Mouse (Mus musculus) embryo, embryonic 11 days (tissue): ENCODE measurements around the gene Phlpp1.

Experiments
- DNase-seq: peaks from one replicate; pipeline ENCODE4 v3.0.0-alpha.2; 2015

Phlpp1 gene

DNA sequence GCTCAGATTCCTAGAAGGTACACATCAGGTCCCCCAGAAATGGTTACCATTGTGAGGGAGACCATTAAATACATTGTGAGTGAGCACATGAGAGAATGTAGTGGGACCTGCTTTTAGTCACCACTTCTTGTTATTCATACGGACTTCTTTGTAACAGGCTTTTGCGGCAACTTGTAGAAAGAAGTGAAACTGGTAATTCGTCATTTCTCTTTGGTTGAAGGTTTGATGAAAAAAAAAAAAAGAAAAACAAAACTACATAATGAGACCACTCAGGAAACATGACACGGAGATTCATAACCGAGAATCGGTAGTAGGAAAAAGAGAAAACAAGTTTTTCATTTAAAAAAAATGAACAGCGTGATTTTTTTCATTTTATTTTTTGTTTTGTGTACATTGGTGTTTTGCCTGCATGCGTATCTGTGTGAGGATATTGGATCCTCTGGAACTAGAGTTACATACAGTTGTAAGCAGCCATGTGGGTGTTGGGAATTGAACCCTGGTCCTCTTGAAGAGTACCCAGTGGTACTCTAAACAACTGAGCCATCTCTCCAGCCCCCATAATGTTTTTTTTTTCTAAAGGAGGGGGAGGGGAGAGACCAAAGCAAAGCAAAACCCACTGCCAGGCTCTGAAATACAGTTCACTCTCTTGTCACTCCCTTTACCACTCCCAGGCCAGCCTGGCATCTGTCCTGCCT lies 150.0 kb downstream of the Phlpp1 start:
- DNase-seq, result no peak

- no peak for DNase-seq
Measured at GRCm38 (mm10) chr1:106326691-106327090, 155.1 kb downstream of the Phlpp1 start.

- no peak for DNase-seq
Measured at GRCm38 (mm10) chr1:106342100-106342499, 170.5 kb downstream of the Phlpp1 start.

DNA sequence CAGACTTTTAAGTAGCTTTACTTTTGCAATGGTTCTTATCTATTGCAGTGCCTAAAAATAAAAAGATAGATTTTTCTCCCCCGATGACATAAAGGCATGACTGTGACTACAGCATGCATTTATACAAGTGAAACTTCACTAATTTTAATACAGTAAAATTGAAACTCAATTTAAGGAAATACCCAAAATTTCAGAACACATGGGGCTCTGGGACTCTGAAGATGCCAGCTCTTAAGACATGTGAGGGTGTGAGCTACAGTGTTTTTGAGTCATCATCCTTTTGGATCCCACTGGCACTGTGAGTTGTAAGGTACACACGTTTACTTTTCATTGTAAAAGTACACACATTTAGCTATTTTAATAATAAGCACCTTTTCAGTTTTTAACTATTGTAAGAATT lies 173.7 kb downstream of the Phlpp1 start:
- no peak for DNase-seq

- DNase-seq, result peak; percentile 7
Measured at GRCm38 (mm10) chr1:106346776-106347175, 175.2 kb downstream of the Phlpp1 start.

DNA sequence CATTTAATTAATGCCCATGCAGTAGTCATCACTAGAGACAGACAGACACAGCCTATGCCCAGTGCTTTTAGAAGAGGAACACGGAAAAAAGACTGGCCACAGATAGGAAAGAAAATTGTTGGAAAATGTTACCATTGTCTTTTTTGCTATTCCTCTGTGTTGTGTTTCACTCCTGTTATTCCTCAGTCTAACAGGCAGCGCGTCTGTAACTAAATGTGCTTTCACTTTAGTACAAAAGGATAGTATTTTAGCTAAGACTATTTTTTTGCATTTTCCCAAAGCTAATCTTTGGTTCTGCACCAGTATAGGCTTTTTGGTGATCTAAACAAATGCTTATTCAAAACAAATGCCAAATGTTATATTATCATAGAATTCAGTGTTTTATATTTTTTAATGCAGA lies 177.6 kb downstream of the Phlpp1 start:
- DNase-seq, result no peak

DNA sequence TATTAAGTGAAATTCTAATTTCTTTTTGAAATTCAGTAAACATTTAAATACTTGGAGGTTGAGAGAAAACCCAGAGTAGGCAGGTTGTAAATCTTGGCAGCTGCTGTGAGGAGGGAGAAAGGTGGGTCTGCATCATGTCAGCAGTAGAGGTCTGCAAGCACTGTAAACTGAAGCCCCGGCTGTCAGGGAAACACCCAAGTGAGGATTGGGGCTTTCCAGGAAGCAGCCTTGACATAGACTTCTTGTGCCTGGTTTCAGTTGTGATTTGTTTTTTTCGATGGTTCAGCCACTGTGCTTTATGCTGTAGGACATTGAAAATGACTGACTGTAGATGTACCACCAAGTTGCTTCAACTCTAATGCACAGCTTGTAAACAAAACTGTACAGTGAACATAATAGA lies 180.0 kb downstream of the Phlpp1 start:
- DNase-seq, result peak; percentile 17

DNA sequence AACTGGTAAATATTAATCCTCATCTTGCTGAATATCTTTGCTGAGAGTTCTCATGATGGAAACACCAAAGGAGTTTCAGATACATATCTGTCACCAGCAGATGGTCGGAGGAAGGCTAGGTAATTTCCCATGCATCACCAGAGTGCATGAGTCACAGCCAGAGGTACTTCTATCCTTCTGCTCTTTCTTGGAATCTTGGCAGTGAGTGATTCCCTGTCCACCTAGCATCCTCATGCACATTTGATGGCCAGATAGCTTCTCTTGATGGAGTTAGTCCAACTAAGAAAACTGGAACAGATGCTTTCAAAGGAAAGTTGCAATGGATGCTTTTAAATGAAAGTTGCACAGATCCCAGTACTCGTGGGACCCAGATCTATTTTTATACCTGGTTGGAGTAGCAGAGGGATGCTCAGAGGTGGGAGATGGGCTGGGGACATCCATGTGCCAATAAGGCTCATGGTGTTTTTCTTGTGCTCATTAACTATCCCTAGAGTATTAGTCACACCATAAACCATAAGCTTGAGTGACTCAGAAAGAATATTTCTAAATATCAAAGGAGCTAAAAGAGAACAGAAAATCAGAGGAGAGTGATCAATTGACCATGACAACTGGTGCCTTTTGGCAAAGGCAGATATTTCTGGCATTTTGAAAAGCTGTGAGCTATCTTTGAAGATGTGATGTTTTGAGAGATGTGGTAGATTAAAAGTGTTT lies 181.4 kb downstream of the Phlpp1 start:
- no peak for DNase-seq

- no peak for DNase-seq
Measured at GRCm38 (mm10) chr1:106353993-106354392, 182.4 kb downstream of the Phlpp1 start.

GRCm38 (mm10) chr1:106359474-106359873 lies 187.9 kb downstream of the Phlpp1 start:
- no peak for DNase-seq

GRCm38 (mm10) chr1:106362841-106363604 lies 191.5 kb downstream of the Phlpp1 start:
- no peak for DNase-seq

DNA sequence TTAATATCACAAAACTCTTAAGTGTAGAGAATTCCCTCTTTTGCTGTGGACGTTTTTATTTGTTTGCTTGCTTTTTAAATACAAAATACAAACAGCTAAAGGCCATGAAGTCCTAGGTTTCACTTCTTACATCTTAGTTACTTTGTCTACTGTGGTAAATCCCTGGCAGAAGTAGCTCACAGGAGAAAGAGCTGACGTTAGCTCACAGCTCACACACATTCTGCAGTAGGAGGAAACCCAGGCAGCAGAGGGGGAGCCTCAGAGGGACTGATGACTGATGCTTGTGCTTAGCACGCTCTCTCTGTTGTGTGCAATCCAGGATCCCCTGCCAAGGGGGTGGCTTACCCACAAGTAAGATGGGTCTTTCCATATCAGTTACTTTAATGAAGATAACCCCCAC lies 197.8 kb downstream of the Phlpp1 start:
- no peak for DNase-seq

DNA sequence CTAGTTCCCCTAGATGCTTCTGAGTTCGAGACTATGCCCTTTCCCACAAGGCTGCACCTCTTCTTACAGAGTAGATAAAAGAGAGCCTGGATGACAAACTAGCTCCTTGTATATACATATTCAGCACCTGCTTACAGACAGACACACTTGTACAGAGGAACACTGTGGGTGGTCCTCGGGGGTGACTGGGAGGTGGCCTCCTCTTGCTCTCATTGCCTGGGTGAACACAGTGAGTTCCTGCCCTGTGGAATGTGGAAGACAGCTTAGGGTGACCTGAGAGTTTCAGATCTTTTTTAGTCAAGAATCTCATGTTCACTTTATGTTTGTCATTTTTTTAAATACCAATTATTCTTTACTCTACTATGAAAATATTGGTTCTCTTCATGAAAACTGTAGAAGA lies 200.9 kb downstream of the Phlpp1 start:
- DNase-seq, result no peak

- no peak for DNase-seq
Measured at GRCm38 (mm10) chr1:106373656-106374055, 202.1 kb downstream of the Phlpp1 start.

GRCm38 (mm10) chr1:106374274-106374673 lies 202.7 kb downstream of the Phlpp1 start:
- no peak for DNase-seq

DNA sequence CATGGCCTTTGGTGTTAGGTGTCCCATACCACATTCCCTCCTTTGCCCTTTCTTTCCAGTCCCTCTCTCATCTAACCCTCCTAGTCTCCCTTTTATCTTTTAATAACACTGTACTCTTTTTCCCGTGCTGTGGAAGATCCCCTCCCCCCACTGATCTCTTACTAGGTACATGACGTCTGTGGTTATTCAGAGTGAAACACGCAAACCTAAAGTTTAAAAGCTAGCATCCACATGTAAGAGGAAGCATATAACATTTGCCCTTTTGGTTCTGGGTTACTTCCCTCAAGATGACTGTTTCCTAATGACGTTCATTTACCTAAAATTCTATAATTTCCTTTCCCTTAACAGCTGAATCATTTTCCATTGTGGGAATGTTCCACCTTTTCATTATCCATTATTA lies 203.4 kb downstream of the Phlpp1 start:
- no peak for DNase-seq

- no peak for DNase-seq
Measured at GRCm38 (mm10) chr1:106376003-106376402, 204.5 kb downstream of the Phlpp1 start.

DNA sequence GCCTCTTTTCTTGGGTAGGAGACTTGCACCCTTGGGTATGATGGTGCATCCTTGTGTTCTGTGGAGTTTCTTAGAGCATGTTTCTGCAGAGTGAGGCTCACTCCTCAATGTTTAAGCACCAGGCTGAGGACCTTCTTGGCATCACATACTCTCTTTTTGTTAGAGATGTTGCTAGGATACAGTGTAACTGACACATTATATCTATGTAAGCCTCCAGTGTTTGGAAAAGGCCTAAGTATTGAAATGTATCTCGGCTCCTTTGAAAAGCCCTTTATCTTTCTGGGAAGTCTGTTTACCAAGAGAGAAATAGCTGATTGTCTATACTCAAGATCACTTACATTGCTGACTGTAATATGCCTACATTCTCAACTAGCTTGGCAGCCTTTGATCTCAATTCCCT lies 208.9 kb downstream of the Phlpp1 start:
- no peak for DNase-seq

GRCm38 (mm10) chr1:106386542-106386941 lies 215.0 kb downstream of the Phlpp1 start:
- no peak for DNase-seq

DNA sequence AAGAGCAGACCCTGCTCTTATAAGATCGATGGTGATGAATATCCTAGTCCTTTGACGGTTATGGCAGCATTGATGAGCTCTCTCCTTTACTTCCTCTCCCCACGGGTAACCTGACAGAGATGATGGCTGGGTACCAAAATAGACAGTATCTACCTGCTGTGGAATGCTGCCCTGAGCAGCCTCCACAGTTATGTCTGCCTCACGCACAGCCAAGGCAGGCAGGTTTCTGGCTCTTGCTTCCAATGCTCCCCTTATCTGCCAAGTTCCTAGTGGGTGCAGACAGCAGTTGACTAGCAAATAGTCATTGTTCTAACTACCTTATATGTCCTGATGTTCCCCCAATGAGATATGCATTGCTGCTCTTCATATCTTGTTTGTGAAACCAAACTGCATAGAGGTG lies 215.7 kb downstream of the Phlpp1 start:
- DNase-seq, result no peak

DNA sequence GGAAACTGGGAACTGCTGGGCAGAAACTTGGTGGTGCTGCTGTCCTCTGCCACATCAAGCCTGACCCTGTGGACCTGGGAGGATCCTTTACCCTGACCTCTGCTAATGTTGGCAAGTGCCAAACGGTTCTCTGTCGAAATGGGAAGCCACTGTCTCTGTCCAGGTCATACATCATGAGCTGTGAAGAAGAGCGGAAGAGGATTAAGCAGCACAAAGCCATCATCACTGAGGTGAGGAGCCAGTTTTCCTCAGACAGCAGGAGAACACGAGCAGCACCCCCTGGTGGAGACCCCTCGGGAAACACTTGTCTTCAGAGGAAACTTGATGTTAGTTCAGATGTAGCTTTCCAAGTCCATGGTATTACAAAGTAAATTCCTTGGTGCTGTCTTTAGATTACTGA lies 218.1 kb downstream of the Phlpp1 start:
- DNase-seq, result peak; percentile 80

GRCm38 (mm10) chr1:106393072-106393471 lies 221.5 kb downstream of the Phlpp1 start:
- DNase-seq, result no peak

GRCm38 (mm10) chr1:106394678-106395077 lies 223.1 kb downstream of the Phlpp1 start:
- no peak for DNase-seq

- DNase-seq, result peak; percentile 87
Measured at GRCm38 (mm10) chr1:106395476-106395875, 223.9 kb downstream of the Phlpp1 start.
